Mouse (Mus musculus) embryonic stem cell, embryonic (primary cell): Measurements from ENCODE around the gene Olfr652.

Experiments used
- CTCF ChIA-PET, 4 experiments: fragments of 300-600 bp in 2 of 4; fragments of 350-600 bp in 2 of 4; sonication (Branson Sonifier 250); formaldehyde crosslinking; loops; one replicate each; lab custom pipeline; 2022; ENCODE audit warnings: inconsistent platforms in 2 of 4; lab: Charles Lee
- POLR2A ChIA-PET, 4 experiments: fragments of 300-600 bp in 2 of 4; fragments of 350-600 bp in 2 of 4; sonication (Branson Sonifier 250); formaldehyde crosslinking; loops; one replicate each; lab custom pipeline; 2022; ENCODE audit warnings: antibody characterized with exemption in 4 of 4, inconsistent platforms in 1 of 4; lab: Charles Lee

Gene Olfr652

DNA sequence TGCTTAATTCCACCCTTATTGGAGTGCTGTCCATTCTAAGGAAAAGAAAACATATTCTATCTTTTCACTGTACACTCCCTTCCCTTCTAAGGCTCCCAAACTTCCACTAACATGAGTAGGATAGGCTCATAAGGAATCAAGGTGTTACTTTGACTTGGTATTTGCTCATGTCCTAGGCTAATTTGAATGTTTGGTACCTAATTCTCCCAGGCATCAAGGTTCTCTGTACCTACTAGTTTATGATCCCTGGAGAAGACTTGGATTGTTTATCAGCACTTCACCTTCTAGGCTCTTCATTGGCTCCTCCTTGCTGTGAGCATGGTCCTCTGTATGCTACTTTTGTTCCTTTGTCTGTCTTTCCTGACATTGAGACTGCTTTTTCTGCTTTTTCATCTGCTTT, at the start of gene Olfr652:
Olfr652 (plus strand) TSS at position 301 of the 400 bp plus-strand sequence.
- POLR2A ChIA-PET: no interaction called here
- CTCF ChIA-PET: no interaction called here

DNA sequence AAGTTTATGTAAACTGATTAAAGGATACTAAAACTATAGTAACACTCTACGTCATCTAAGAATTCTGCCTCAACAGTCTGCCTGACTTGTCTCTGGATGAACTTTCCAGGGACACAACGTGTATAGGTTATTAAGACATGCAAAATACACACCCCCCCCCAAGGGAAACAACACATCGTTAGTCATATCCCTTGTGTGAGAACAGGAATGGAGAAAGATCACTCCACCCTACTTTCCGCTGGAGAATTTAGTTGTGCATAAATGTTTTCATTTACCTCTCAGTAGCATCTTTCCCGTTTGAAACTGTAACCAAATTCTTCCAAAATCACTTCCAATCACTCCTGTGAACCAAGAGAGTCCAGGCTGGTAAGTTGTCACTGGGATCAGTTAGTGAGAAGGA, 10.9 kb upstream of the Olfr652 start, which contains the start of gene Olfr651:
Olfr651 (plus strand) TSS at position 301 of the 400 bp plus-strand sequence.
- ChIA-PET CTCF (interaction anchor here in 1 of 4 experiments (0.6 kb wide), 1 partner anchor 247 kb away, joined by 3 read pairs; no protein-coding TSS in a partner anchor), POLR2A (no interaction called here)

DNA sequence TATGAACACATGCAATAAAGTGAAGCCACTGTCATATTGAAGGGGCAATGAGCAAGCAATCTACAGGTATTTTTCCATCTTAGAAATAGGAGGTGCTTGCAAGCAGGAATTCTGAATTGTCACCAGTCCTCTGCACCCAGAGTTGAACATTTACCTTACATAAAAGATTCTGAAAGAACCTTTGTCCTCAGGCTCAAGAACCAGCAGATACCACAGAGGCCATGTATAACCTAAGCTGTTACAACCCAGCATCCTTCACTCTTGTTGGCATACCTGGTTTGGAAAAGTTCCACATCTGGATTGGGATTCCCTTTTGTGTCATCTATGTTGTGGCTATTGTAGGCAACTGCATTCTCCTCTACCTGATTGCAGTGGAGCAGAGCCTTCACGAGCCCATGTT, 8.0 kb upstream of the Olfr652 start:
- ChIA-PET POLR2A (no interaction called here), CTCF (no interaction called here)

DNA sequence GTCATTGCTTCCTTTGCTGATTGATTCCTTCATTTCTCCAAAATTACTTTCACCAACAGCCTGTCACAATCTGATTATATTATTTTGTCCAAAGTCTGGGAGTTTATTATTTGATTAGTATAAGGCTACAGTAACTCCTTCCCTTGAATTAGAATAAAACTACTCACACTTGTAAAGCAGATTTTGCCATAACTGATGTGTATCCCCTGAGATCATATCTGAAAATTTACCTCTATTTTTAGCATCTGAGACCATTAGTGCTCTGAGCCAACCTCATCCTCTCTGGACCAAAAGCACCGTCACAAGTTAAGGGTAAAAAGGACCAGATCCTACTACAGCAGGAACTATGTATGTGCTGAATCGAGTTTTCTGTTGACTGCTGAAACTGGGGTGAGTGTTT, 16.3 kb downstream of the Olfr652 start, which contains the start of gene Olfr653:
Olfr653 (plus strand) TSS at position 301 of the 400 bp plus-strand sequence.
- POLR2A ChIA-PET: no interaction called here
- CTCF ChIA-PET: no interaction called here

DNA sequence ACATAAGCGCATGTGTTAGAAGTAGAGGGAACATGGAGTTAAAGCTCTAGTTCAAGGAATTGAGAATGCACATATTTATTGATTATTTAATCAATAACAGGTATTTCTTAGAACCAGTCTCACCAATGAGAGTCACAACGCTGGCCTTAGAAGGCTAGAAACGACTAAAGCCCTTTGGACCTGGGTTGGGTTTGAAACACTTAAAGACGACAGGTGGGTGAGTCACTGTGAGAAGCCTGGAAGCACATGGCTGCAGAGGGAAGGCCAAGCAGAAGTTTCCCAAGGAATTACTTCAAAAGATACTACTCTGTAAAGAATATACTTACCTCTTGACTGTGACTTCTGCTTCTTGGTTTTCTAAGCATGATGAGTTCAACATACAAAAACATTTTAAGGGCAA, 20.1 kb downstream of the Olfr652 start:
- ChIA-PET POLR2A (no interaction called here), CTCF (no interaction called here)

DNA sequence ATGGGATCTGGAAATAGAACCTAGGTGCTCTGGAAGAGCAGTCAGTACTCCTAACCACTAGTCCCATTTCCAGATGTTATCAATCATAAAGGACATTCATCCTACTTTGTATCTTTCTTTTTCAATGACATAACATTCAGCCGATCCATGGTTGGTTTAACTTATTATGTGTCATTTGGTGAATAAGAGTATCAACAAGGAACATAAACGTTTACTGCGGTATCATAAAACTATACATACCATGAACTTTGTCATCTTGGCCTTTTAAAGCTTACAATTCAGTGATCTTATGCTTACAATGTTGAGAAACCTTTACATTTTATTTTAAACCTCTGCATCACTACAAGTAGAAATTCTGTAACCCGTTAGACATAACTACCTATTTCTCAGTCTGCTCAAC, 20.7 kb downstream of the Olfr652 start:
- POLR2A ChIA-PET: no interaction called here
- CTCF ChIA-PET: no interaction called here

DNA sequence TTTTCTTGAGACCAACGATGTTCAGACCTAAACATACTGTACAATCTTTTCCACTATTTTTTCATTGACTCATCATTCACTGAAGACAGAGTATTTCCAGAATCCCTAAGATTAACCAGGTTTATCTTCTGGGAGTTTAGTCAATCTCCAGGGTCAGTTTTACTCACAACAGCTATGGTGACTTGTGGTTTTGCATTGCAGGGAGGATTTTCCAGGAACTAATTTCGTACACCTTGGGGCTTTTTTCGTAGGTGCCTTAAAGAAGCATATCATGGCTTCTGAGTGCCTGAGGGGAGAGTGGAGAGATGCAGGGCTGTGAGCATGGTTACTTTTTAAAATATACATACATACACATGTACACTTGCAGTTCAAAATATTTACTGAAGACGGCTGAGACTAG, 26.0 kb downstream of the Olfr652 start, which contains the start of gene Olfr654:
Olfr654 (plus strand) TSS at position 301 of the 400 bp plus-strand sequence.
- CTCF ChIA-PET: no interaction called here
- POLR2A ChIA-PET: no interaction called here

DNA sequence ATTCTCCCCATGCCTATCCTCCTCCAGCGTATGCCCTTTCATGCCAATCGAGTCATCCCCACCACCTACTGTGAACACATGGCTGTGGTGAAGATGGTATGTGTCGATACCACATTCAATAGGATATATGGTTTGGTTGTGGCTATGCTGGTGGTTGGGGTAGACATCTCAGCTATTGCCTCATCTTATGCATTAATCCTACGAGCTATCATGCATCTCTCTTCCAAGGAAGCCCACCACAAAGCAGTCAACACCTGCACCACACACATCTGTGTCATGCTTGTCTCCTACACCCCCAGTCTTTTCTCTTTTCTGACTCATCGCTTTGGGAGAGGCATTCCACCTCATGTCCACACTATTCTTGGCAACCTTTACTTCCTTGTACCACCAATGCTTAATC, 27.6 kb downstream of the Olfr652 start:
- ChIA-PET POLR2A (interaction anchor here in 1 of 4 experiments (0.9 kb wide), 1 partner anchor 812 kb away, joined by 7 read pairs; the partner anchor contains the start of gene Fam160a2), CTCF (no interaction called here)

DNA sequence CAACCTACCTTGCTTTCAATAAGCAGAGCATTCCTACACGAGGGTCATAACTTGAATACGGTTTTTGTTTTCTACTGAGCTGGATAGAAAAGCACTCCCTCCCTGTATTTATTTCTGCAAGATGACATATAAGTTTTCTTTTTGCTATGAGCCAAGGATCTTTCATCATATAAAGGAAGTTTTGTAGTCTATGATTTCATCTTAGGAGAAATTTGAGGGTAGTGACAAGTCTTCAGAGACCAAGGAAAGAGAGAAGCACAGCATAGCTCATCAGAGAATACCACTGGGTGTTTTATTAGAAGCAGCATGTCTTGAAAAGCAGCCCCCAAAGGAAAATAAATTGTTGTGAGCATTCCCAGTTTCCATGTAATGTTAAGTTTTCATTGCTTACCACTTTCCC, 41.0 kb downstream of the Olfr652 start, which contains the start of gene Olfr655:
Olfr655 (minus strand) TSS at position 101 of the 400 bp plus-strand sequence.
- POLR2A ChIA-PET: no interaction called here

DNA sequence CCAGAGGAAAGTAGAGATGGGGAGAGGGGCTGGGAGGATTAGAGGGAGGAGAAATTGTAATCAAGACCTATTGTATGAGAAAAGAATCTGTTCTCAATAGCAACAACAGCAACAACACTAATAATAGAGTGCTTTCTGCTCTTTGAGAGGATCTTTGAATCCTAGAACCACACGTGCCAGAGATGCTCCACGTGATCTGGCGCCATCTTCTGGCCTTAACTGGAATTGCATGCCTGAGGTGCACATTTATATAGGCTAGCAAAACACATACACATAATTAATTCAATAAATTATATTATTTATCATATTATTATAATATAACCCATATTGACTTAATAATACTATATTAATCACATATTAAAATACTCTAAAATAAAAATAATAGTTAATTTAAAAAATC, 42.5 kb downstream of the Olfr652 start:
- ChIA-PET CTCF (interaction anchor here in 1 of 4 experiments (0.6 kb wide), 1 partner anchor 519 kb away, joined by 4 read pairs; no protein-coding TSS in a partner anchor), POLR2A (no interaction called here)

More for the DNA sequence above, 41.0 kb downstream of the Olfr652 start, which contains the start of gene Olfr655:
- CTCF ChIA-PET: no interaction called here

DNA sequence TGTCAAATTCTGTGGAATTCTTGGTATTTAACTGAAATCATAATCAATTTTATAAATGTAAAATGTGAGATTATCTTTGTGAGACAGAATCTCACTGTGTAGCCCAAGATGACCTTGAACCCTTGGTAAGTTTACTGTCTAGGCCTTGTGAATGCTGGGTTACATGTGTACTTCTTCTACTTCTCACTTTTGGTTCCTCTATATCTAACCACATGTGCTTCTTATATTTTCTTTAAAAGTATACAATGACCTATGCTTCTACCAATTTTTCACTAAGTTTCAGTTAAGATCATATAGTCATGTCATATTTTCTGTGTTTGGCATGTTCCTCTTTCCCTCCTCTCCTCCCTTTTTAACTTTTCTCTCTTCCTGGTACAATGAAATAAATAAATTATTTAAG, 44.0 kb downstream of the Olfr652 start:
- POLR2A ChIA-PET: no interaction called here
- CTCF ChIA-PET: no interaction called here

DNA sequence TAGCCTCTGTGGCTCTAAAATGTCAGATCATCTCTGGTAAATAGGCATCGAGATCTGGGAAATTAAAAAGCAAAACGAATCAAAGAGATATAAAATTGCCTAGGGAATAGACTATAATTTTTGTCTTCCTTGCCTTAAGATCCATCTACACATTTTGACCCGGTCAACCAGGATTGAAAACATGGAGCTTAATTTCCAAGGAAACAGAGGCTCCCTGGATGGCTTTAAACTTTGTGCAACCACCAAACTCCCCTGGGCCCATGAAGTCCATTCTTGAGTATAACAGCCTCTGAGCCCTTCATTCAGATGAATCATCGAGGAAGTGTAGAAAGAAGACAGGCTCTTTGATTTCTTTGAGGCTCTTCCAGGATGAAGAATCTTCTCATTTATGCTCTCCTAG, 53.0 kb downstream of the Olfr652 start, which contains the start of gene Olfr656:
Olfr656 (plus strand) TSS at position 301 of the 400 bp plus-strand sequence.
- ChIA-PET POLR2A (no interaction called here), CTCF (no interaction called here)
